Mouse (Mus musculus) kidney, postnatal 25 days (tissue): ENCODE data around the gene Thap7.

Experiments
- DNase-seq, 2 experiments: peaks; one replicate each; pipeline ENCODE4 v3.0.0; 2021; ENCODE audit warnings: mixed read lengths in 2 of 2

Thap7 gene

DNA sequence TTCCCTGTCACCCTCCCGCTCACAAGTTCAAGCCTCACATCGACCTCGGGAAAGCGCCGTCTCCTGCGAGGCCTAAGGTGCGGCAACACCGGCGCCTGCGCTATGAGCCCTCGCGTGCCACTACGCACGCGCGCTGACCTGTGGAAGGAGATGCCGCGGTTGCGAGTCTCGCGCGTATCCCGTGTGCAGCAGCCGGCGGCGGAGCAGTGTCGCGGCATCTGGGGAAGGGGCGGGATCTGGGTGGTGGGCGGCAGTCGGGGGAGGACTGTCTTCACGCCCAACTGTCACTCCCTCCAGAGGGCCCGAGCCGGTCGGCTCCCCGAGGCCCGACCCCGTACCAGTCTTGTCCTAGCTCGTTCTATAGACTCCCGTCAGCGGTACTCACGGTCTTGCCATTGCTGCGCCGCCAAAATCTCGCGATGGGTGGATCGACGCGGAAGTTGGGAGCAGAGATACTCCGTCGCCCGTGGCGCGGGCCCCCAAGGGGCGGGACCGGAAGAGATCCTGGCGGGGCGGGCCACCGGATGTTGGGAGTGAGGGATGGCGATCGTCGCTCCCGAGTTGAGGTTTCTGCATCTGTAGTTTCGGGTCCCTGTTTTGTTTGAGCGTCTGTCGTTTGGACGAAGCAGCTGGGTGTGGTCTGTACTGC, at the start of gene Thap7:
Gene Thap7, minus strand, starts transcription at position 497 of the 649 bp plus-strand sequence.
- DNase-seq: peak; percentile 97 to 99

DNA sequence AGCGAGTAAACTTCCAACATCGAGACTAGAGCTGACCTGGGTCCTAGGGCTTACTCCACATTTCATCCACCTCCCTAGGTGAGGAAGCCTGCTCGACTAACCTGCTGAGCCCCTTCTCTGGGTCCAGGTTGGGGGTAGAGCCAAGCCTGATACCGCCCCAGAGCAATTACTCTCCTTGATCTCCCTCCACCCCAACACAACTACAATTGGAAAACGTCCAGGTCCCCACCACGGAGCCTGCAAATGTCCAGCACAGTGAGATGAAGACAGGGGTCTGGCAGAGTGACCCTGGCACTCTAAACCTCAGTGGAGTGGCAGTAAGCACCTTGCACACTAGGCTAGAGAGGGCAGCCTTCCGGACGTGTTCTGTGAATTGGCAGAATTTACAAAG, 45.9 kb upstream of the Thap7 start:
- DNase-seq: no peak

DNA sequence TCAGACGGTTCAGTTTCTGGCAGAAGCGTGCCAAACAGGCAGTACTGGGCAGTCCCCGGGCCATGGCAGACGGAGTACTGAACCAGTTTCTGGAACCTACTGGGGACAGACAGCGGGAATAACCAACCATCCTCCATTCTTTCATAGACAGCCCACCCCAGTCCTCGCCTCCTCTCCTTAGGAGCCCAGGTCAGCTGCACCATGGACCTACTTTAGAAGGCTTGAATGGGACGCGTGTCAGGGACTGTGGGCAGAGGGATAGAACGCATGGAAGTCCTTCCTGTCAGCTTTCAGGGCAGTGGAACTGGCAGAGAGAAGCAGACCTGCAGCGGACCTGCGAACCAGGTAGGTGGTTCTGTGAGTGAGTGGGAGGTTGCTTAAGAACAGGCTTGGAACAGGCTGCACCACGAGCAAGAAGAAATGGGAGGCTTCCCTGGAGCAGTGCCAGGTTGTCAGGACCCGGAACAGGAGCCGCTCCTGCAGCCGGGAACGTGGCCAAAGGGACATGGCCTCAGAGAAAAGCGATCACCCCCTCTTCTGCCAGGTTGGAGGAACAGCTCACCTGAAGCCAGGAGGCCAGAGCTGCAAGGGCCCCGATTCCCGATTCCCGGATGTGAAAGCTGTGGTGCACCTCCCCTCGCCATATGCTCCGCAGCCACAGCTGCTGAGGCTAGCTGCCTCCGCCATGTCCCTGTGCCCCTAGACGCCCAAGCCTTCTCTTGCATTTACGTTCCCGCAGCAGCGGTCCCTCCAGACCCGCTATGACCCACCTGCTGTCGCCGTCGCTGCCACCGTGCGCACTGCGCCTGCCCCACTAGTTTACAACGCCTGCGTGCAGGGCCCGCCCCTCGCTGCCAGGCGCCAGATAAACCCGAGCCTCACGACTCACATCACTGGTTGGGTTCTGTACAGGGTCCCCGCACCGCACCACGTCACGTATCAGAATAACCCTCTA, 45.2 kb upstream of the Thap7 start:
- peak; percentile 85 to 88 for DNase-seq

DNA sequence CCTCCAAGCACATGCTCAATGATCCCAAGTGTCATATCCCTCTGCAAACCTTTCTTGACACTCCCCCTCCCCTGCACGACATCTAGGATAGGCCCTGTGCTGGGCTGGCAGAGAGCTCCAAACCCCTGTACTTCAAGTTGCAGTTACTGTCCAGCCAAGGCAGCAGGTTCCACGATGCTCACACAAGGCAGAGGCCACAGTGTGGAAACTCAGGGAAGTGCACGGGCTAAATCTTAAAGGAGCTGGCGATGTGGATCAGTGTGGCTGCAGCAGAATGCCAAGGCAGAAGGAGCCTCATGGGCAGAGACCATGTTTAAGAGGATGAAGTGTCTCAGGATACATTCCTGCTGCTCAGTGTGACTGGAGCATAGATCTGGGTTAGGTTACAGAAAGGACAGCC, 35.2 kb upstream of the Thap7 start:
- no peak for DNase-seq

DNA sequence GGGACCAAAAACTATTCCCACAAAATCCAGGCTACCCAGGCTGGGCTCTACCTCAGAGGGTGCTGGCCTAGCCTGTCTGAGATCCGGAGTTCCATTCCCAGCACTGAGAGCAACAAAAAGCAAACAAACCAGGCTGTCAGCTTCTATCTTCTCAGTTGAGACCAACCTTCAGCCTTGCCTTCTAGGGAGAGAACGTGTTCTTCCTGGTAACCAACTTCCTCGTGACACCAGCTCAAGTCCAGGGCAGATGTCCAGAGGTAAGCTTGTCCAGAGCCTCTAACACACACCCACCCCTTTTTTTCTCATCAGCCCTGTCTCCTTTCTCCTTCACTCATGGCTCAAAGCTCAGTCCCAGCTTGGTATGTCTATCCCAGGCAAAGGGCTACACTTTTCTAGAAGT, 33.8 kb upstream of the Thap7 start:
- DNase-seq: no peak

DNA sequence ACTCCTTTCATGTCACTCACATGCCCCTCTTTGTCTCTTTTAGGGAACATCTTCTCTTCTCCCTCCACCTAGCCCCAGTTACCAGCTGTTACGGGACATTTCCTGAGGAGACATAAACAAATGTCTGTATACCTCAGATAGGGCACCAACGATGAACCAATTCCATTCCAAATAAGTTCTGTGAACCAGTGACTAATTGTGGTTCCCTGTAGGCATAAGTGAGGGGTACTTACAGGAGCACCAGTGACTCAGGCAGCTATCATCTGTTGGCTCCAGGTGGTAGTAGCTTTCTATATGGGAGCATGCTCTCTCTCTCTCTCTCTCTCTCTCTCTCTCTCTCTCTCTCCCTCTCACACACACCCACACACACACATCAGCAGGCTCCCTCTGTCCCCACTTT, 33.3 kb upstream of the Thap7 start:
- no peak for DNase-seq

DNA sequence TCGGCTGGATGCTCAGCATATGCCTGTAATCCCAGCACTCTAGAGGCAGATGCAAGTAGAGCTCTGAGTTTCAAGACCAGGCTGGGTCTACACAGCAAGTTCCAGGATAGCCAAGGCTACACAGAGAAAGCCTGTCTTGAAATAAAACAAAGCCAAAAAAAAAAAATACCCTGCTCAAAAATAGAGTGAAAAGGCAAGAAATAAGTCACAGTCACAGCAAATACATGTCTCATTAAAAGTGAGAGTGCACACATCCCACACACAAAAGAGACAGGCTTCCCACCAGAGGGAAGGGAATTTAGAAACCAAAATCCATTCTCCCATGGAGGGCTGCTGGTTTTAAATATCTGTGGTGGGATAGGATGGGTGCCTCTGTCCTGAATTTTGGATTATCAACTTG, 32.6 kb upstream of the Thap7 start:
- no peak for DNase-seq

DNA sequence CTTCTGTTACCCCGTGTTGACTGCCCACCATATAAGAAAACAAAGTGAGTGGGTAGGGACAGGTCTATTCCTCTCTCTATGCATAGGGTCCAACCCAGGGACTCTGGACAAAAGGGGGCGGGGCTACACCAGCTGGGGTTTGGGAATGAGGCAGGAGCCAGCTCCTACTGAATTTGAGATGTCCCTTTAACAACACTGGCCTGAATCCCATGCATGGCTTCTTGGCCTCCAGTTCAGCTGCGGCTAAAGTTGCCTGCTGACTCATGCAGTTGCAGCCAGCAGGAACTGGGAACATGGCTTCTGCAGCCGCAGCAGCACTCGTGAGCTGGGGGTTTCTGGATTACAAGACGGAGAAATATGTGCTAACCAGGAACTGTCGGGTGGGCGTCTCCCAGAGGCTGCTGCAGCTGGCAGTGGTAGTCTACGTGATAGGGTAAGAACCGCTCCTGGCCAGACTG, 30.8 kb upstream of the Thap7 start, which contains the start of gene P2rx6:
Gene P2rx6, plus strand, starts transcription at position 135 of the 458 bp plus-strand sequence.
- peak; percentile 40 to 51 for DNase-seq

DNA sequence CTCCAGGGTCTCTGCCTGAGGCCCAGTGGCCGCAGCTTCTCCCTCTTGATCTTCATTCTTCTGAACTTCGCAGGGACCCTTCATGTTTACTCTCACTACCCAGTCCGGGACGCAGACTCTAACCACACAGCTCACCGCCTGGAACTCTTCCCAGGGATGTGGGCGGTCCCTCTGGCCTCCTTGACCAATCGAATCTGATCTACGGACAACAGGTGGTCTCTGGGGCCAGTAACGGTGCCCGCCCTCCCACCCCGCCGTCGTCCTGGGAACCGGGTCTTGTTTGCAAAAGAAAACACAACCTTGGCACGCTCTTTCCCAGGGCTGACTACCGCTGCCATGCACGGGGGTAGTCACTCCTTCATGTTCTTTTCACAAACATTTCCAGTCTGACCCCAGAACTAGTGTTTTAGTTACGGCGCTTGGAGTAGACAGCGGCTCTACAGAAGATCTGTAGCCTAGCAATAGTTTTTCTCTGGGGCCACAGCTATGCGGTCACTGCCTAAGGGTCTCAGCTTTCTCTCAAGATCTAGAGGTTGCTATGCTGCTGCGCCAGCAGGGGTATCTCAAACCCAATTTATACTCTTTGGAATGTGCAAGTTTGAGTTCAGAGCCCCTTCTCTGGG, 30.3 kb upstream of the Thap7 start, which contains the start of gene Lrrc74b:
Gene Lrrc74b, minus strand, starts transcription at position 120 of the 623 bp plus-strand sequence.
- peak; percentile 44 to 73 for DNase-seq

DNA sequence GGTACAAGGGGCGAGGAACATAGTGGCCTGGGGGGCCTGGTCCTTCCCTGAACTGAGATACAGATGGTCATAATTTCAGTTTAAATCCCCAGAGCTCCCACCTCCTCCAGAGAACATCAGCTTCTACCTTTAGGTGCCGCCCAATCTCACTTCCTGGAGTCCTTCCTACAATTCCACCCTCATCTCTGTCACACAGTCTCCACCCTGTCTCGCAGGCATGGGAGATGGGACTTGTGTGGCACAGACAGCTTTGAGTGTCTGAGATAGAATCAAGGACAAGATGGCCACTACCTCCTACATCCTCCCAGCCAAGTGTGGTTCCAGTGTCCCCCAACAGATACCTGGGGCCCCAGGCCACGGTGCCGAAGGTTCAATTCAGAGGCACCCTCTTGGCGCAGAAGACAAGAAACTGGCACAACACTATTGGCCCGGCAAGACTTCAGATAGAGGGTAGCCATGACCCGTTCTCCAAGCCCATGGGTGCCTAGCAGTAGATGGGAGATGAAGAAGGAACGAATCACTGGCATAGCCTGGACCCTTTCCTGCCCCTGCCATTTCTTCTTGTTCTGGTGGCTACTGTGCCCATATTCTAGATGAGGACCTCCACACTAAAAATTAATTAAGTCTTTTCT, 28.6 kb upstream of the Thap7 start:
- DNase-seq: peak in 1 of 2 experiments; percentile 20

DNA sequence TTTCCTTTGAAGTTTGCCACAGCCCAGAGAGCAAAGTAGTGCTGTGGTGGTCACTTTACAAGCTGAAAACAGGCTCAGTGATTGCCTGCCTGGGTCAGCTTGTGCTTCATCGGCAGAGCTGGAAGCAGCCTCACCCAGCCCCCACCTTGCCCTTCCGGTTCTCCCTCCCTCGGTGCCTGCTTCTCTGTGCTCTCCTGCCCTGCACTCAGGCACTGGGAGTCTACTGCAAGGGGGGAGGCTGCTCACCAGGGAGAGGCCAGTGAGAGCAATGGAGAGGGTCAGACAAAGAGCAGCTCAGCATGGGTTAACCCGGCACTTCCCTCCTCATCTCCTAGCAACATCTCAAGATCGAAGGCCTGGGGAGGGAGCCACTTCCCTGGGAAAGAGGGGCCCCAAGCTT, 27.9 kb upstream of the Thap7 start:
- peak in 1 of 2 experiments; percentile 25 for DNase-seq

DNA sequence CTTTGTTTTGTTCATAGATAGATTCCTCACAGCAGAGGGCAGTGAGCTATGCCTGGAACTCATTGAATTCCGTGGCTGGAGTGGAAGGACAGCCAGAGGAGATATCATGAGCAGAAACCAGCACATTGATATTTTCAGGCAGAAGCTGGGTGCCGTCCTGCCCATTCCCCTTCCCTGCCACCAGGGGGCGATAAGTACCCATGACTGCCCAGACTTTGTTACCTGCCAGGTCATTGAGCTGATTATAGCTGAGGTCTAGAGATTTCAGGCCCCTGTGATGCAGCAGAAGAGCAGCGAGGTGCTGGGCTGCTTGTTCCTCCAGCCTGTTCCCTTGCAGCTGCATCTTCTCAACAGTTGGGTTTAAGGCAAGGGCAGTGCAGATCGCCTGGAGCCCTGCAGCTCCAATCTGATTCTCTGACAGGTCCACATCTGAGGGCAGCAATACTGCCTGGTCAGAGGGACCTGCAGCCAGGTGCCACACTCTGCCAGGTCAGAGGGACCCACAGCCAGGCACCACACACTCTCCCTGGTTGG, 27.1 kb upstream of the Thap7 start:
- DNase-seq: peak; percentile 63 to 70

DNA sequence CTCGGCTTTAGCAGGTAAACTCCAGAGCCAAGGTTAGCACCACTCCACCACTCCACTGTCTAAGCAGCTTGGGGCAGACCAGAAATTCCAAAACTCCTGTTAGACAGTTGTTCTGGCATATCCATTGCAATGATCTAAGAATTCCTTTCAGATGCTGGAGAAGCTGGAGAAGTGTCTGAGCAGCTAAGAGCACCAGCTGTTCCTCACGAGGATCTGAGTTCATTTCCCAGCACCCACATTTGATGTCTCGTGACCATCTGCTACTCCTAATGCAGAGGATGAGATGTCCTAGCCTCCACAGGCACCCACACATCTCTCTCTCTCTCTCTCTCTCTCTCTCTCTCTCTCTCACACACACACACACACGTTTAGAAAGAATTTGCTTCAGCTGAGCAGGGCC, 26.0 kb upstream of the Thap7 start:
- no peak for DNase-seq

DNA sequence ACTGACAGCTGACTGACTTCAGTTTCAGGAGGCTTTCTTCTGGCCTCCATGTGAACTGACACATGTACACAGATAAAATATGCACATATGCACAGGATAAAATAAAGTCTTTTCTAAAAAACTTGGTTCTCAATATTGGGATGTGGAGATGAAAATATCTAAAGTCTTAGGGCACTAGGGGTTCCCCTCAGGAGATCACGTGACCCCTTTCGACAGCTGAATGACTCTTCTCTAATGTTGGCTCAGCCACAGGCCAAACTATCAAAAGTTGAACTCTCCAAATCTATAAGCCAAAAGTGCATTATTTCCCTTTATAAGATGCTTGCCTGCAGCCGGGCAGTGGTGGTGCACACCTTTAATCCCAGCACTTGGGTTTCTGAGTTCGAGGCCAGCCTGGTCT, 25.2 kb upstream of the Thap7 start:
- DNase-seq: no peak

DNA sequence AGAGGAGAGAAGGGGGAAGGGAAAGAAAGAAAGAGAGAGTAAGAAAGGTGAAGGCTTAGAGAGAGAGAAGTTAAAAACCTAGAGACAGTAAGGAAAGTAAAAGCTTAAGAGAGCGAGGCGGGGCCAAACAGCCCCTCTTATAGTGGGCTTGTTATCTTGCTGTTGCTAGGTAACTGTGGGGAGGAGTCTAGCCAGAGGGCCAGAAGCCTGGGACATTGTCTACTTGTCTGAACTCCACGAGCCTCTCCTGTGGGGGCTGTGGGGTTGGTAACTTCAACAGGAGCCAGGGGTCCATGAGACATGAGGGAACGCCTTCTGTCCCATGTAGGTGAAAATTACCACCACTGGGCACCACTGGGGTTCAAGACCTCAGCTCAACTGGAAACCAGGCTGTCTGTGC, 23.8 kb upstream of the Thap7 start:
- peak in 1 of 2 experiments; percentile 21 for DNase-seq

DNA sequence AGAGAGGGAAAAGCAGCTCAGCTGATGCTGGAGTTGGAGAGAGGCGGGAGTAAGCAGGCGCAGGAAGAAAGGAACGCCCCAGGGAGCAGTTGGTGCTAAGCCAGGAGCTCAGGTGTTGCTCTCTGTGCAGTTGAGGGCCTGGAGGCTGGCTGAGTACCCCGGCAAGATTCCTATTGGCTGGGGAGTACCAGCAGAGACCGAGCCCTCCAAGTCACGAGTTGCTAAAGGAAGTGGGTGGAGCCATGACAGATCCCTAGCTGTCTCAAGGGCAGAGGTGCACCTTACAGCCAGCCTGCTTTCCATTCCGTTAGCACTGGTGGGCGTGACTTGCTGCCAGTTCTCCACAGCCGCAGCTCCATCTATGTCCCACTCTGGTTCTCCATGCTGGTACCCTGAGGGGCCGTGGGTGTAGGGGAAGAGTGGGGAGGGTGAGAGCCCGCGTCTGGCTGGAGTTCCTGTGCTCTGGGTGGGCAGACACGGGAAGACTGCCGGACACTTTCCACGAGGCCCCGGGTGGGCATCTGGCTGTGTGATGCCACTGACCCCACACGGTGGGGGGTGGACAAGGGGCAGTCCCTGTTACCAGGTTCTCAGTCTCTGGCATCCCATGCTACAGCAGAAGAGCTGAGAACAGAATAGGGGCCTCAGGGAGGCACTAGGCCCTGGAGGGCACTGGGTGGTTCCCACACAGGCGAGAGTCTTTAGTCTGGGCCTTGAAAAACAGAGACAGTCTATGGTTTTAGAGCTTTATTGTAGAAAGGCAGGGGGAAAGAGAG, 23.2 kb upstream of the Thap7 start:
- DNase-seq: peak; percentile 80 to 93

DNA sequence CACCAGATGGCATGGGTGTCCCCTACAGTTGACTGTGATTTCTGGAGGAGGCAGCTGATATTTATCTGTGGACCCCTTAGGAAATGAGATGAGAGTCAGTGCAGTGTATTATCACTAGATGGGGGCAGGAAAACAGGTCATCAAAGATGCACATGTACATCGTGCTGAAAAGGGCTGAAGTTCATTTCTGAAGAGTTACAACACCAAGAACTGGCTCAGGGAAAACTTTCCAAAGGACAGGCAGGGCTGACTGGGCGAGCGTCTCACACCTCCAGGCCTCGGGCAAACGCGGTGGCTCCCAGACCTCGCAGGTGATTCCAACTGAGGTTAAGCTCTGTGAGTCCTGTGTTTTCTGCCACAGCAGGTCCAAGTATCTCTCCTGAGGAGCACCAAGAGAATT, 21.9 kb upstream of the Thap7 start:
- DNase-seq: peak in 1 of 2 experiments; percentile 19

DNA sequence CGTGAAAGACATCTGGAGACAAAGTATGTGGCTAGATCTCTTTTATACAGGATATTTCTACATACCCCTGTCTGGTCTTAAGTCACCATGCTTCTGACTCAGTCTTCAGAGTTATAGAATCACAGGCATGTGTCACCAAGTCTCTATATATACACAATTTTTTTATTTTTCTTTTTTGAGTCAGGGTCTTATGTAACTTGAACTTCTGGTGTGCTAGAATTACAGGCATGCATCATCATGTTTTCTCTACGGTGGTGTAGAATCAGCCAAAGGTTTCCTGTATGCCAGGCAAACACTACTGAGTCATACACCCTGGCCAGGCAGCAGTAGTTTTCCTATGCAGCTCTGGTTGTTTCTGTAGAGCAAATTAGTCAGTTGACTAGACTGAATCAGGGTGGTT, 11.7 kb upstream of the Thap7 start:
- no peak for DNase-seq

DNA sequence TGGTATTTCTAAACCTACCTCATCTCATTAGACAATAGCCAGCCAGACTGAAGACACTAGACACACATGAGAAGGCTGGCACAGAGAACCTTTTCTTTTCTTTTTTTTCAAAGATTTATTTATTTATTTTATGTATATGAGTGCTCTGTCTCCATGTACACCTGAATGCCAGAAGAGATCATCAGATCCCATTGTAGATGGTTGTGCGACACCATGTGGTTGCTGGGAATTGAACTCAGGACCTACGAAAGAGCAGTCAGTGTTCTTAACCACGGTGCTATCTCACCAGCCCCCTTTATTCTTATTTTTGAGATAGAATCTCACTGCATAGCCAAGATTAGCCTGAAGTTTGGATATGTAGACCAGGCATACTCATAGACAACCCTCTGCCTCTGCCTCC, 5.6 kb upstream of the Thap7 start:
- DNase-seq: peak in 1 of 2 experiments; percentile 29

DNA sequence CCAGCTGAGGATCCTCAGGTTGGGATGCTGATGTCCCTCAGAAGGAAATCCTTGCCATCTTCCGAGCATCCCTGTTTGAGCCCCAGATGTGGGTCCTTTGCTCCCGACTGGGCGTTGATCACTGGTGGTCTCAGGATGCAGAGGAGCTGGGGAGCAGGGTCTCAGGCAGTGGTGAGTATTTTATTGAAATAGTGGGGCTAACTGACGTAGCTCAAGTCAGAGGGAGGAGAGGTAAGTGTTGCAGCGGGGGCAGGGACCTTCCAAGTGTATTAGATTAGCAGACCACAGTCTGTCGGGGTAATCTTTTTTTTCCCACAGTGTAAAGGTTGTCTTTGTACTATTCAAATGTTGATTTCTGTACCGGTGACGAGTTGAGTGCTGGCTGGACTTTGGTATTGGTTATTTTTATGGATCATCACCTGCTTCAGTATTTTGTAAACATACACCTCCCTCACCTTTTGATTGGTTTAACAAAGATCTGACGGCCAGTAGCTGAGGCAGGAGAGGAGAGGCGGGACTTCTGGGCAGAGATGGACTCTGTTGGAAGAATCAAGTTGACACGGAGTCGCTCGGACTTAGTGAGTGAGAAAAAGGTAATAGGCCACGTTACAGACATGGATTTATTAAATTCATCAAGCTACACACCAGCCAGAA, 1.9 kb upstream of the Thap7 start:
- no peak for DNase-seq

DNA sequence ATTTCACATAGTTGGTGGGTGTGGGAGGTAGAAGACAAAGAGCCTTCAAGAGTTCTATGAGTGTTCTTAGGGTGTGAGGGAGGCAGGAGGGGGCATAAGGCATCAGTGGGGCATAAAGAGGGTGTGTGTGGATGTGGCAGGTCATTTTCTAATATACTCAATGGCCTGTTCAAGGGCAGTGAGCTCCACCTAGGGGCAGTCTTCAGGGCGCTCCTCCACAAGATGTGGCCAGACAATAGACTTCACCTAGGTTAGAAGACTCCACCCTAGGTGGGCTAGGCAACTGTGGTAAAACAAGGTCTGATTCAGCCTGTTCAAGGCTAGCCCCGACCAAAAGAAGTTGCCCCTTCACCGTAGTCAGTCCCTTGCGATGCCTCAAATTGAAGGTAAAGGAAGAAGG, 1.3 kb upstream of the Thap7 start:
- DNase-seq: peak; percentile 59 to 65
